Mouse (Mus musculus) bone marrow, adult 2 months (tissue): Measurements from ENCODE around the gene Patl2.
A peak's percentile ranks its signal among the peaks of the same experiment; 100 is the strongest.

Experiments
- CTCF ChIP-seq: fragments of 200-500 bp; IDR thresholded peaks from 2 replicates; pipeline ENCODE4 v1.5.1; 2011; ENCODE audit warnings: low read length, control low read depth; ENCODE audit not compliant: control insufficient read depth, insufficient read depth
- POLR2A ChIP-seq: fragments of 200-500 bp; IDR thresholded peaks from 2 replicates; pipeline ENCODE4 v1.6.1; 2011; ENCODE audit warnings: low read depth, mild to moderate bottlenecking, control low read depth, low read length, borderline replicate concordance; ENCODE audit not compliant: control insufficient read depth

- TF ChIP-seq CTCF (no peak), POLR2A (0 out of 2 replicates have a peak, but pooled peaks have one; percentile 21)
Observed at GRCm38 (mm10) chr2:122146687-122147086, 39.3 kb downstream of the Patl2 start.
